Mouse (Mus musculus) R1 (cell line): ENCODE data around the gene Lrrc74a.
A peak's percentile ranks its signal among the peaks of the same experiment; 100 is the strongest.

Source experiments
- DNase-seq: peaks from one replicate; pipeline ENCODE4 v3.0.0-alpha.2; 2018; ENCODE audit warnings: low read depth, low spot score

Lrrc74a gene

GRCm38 (mm10) chr12:86804308-86804700 lies 70.1 kb downstream of the Lrrc74a start:
- DNase-seq: no peak

- no peak for DNase-seq
Measured at GRCm38 (mm10) chr12:86804857-86805256, 70.7 kb downstream of the Lrrc74a start.

GRCm38 (mm10) chr12:86805315-86805714 lies 71.1 kb downstream of the Lrrc74a start:
- DNase-seq: peak; percentile 66

GRCm38 (mm10) chr12:86806031-86806922 lies 72.1 kb downstream of the Lrrc74a start:
- peak; percentile 89 for DNase-seq

- peak; percentile 91 for DNase-seq
Measured at GRCm38 (mm10) chr12:86806923-86807794, 73.0 kb downstream of the Lrrc74a start.

- DNase-seq: no peak
Measured at GRCm38 (mm10) chr12:86807795-86808128, 73.6 kb downstream of the Lrrc74a start.

- DNase-seq: no peak
Measured at GRCm38 (mm10) chr12:86808856-86809255, 74.7 kb downstream of the Lrrc74a start.

GRCm38 (mm10) chr12:86810040-86810439 lies 75.9 kb downstream of the Lrrc74a start:
- peak; percentile 57 for DNase-seq

GRCm38 (mm10) chr12:86810725-86811444 lies 76.7 kb downstream of the Lrrc74a start:
- peak; percentile 71 for DNase-seq

GRCm38 (mm10) chr12:86812782-86813181 lies 78.6 kb downstream of the Lrrc74a start:
- no peak for DNase-seq
